Mouse (Mus musculus) small intestine, adult 2 months (tissue): ENCODE measurements at regions not wholly inside any gene's neighbourhood (a gene's known extent, or its start where the extent isn't known, plus 50 kb on each side); places are given as distances from the start of the nearest gene placed in this dataset.

Experiments used
- H3K27ac ChIP-seq: fragments of 200-500 bp; 2 replicates; pipeline ENCODE4 v1.5.1; 2012; ENCODE audit warnings: low read depth, low read length, control low read depth, inconsistent platforms; ENCODE audit not compliant: insufficient read depth
- H3K27me3 ChIP-seq: fragments of 200-500 bp; 2 replicates; pipeline ENCODE4 v1.6.1; 2012; ENCODE audit warnings: mild to moderate bottlenecking, moderate library complexity, low read length, inconsistent platforms; ENCODE audit not compliant: control insufficient read depth, insufficient read depth
- H3K36me3 ChIP-seq: fragments of 200-500 bp; 2 replicates; pipeline ENCODE4 v1.6.1; 2012; ENCODE audit warnings: mild to moderate bottlenecking, low read length, control low read depth, inconsistent platforms; ENCODE audit not compliant: control insufficient read depth, insufficient read depth
- H3K4me1 ChIP-seq: fragments of 200-500 bp; 2 replicates; pipeline ENCODE4 v1.6.1; 2012; ENCODE audit warnings: low read length, inconsistent platforms, mixed read lengths; ENCODE audit not compliant: control insufficient read depth, insufficient read depth, insufficient read length
- H3K4me3 ChIP-seq: fragments of 200-500 bp; 2 replicates; pipeline ENCODE4 v1.5.1; 2012; ENCODE audit warnings: low read depth, mild to moderate bottlenecking, control low read depth, inconsistent platforms, low read length, moderate library complexity
- CTCF ChIP-seq: fragments of 200-500 bp; IDR thresholded peaks from 2 replicates; pipeline ENCODE4 v1.5.1; 2012; ENCODE audit warnings: low read depth, mild to moderate bottlenecking, control low read depth, inconsistent platforms, low read length, moderate library complexity, mixed read lengths; ENCODE audit not compliant: insufficient replicate concordance, insufficient read length; ENCODE audit errors: extremely low read depth
- POLR2A ChIP-seq: fragments of 200-500 bp; IDR thresholded peaks from 2 replicates; pipeline ENCODE4 v1.6.1; 2012; ENCODE audit warnings: low read depth, mild to moderate bottlenecking, control low read depth, inconsistent platforms, low read length, moderate library complexity
- WGBS: fragments of 180-500 bp; shearing (Covaris S2); methylation state at CpG from one replicate; pipeline ENCODE4 v1.1.7; 2018; 5-methylcytosine and 5-hydroxymethylcytosine counted together

GRCm38 (mm10) chr11:89147990-89148389 is 74.3 kb downstream of the Gm525 start:
- Histone ChIP-seq H3K4me3 (no peak overlapping the region), H3K27me3 (no peaks in the 10 kb centered on the region), H3K36me3 (no peaks in the 10 kb centered on the region), H3K27ac (no peak overlapping the region), H3K4me1 (no peaks in the 10 kb centered on the region)
- 94% methylated on average over 8 of the region's 8 CpGs for WGBS
- TF ChIP-seq CTCF (no peak), POLR2A (no peak)

DNA sequence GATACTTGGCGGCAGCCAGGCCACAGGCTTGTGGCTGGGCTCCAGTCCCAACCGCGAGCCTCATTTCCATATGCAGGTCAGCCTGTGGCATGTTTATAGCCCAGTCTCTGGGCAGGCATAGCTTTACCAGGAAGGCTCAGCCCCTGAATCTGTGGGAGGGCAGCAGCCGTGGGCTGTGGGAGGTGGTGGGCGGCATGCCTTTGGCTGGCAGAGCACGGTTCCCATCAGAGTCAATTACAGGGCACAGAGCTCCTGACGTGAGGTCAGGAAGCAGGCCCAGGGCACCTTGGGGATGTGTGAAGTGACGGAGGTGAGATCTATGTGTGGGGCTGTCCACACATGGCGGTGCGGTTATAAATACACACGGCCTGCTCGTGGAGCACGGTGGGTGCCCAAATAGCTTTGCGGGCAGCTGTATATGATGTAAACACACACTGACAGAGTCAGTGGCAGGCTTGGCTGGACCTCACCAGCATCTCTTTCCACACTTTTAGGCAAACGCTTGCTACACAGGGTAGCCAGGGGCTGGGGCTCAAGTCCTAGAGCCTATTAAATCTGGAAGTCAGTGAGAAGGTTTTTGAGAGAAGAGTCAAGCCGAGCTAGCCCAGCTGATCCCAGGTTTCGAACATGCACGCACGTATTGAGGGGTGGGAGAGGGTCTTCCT is 71.8 kb downstream of the Gm525 start:
- 60% methylated on average over 19 of the region's 19 CpGs for WGBS
- H3K27ac ChIP-seq: no peak overlapping the region

DNA sequence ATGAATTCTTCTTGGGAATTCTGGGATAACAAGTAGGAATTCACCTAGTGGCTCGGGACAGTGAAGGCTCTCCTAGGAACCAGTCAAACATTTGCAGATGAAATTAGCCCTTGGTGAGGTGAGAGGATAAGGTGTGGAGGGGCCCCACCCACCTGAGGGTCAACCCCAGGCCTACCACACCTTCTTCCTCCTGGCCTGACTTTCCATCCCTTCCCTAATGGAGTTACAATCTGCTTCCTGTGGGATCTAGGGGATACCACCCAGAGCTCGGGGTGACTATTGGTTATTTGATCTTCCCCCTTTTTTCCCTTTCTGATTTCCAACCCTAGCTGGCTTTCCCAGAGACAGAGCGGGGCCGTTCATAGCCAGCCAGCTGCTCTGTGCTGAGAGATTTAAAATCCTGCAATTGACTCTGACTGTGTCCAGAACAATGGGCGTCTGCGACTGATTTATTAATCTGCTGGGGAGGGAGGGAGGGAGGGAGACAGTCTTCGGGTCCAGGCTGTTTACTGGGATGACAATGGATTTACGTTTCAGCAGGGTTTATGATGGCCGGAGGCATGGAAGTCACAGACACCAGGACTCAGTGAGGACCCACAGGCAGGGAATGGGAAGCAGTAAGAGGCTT is 69.0 kb downstream of the Gm525 start:
- WGBS: 36% methylated on average over 9 of the region's 9 CpGs
- Histone ChIP-seq H3K27ac (no peak overlapping the region), H3K4me3 (no peak overlapping the region), H3K36me3 (no peaks in the 10 kb centered on the region), H3K4me1 (no peaks in the 10 kb centered on the region), H3K27me3 (no peaks in the 10 kb centered on the region)
- TF ChIP-seq CTCF (no peak), POLR2A (no peak)

More for the DNA sequence above, 71.8 kb downstream of the Gm525 start:
- no peaks in the 10 kb centered on the region for H3K4me1 ChIP-seq
- no peaks in the 10 kb centered on the region for H3K36me3 ChIP-seq
- no peaks in the 10 kb centered on the region for H3K27me3 ChIP-seq
- no peak overlapping the region for H3K4me3 ChIP-seq
- TF ChIP-seq CTCF: no peak
- TF ChIP-seq POLR2A: no peak
